Mouse (Mus musculus) embryonic fibroblast, embryonic 13.5 days (primary cell): ENCODE measurements around the gene Pklr.

Experiments used
- CTCF ChIP-seq: IDR thresholded peaks from 2 replicates; pipeline ENCODE4 v1.5.1; 2011; ENCODE audit warnings: mild to moderate bottlenecking, control low read depth, low read length, moderate library complexity, borderline replicate concordance; ENCODE audit not compliant: insufficient read depth
- POLR2A ChIP-seq: IDR thresholded peaks from 2 replicates; pipeline ENCODE4 v1.6.1; 2011; ENCODE audit warnings: low read depth, mild to moderate bottlenecking, control low read depth, low read length, moderate library complexity

DNA sequence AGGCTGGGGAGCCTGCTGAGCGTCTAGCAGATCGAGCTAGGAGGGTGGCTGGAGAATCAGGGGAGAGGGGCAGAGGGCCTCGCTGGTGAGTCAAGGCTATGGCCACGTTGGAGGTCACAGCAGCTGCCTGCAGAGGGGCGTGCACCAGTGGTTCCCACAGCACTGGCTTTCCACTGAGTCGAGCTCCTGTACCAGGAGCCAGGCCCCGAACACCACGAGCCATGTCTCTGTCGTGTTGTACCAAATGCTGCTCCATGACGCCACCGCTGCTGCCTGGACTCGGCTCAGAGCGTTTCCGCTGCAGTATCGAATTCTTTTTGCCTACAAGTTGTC, 12.0 kb downstream of the Pklr start:
- TF ChIP-seq CTCF, result no peak
- no peak for TF ChIP-seq POLR2A
